Mouse (Mus musculus): Measurements from ENCODE around the gene Irf6.

Gene Irf6

DNA sequence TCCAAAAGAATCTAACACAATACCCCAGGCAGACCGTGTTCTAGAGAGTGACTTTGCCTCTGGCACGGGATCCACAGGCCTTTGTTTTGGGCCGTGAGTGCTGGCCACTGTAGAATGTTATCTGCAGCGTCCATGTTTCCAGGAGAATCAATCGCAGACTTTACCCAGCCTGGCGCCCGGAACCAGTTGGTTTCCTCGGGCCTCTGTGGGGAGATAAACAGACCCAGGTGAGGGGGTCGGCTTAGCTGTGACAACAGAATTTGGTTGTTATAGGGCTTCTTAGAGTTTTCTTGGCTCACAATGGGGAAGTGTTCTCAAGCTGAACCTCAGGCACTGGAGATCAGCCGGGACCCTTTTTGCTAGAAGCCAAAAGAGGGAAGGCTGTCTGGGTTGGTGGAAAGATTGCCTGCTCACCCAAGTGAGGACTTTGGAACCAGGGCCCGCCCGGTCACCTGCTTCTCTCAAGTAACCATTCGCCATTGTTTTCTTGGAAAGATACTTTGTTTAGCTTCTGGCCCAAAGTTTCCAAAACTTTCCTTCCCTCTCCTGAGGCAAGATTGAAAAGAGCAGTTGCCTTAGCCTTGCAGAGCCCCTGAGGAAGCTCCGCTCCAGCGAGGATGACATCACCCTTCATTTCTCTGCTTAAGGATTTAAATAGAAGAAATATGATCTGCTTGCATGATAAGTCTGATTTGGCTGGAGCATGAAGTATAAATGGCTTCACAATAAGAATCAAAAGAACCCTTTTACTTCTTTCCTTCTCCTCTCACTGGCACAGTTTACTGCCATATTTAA is 3.6 kb downstream of the Irf6 start:
- no peak for DNase-seq (ENCODE audit: low spot score)

DNA sequence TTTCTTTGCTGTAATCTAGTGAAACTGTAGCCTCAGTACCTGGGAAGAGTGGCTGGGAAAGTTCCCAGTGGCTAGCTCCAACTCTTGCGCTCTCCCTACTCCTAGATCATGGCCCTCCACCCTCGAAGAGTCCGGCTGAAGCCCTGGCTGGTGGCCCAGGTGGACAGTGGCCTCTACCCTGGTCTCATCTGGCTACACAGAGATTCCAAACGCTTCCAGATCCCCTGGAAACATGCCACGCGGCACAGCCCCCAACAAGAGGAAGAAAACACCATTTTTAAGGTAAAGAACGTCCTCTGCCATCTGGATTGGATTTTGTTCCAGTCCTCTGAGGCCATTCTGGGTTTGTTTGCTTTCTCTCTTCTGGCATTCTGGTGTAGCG is 4.2 kb downstream of the Irf6 start:
- DNase-seq (ENCODE audit: low spot score): no peak

DNA sequence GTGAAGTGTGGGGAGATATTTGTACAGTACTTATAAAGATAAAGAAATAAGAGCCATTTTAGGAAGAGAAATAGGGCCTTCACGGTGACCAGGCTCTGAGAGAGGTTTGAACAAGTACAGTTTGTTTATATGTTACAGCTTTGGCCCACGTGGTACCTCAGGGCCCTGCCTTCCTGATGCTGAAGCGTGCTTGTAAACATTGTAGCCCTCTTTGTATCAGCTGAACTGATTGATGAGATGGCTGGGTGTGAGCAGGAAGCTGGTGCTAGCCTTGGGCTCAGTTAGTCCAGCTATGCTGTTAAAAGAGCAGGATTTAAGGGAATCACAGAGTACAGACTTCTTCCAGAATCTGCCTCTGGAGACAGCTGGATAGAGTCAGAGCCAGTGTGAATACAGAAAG is 6.3 kb downstream of the Irf6 start:
- no peak for DNase-seq (ENCODE audit: low spot score)

DNA sequence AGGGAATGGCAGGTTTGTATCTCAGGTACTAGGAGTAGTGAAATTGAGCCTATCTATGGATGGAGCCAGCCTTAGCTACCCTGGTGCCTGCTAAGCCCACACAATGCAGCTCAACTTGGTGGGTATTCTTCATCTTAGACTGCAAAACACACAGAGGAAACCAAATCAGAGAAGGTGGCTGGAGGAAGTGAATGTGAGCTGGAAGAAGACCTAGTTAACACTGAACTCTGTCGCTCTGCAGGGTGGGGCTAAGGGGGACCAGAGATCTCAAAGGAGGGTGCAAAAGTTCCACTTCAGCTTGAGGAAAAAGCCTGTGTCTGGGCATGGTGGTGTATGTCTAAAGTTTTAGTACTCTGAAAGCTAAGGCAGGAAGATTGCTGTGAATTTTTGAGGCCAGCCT is 6.7 kb downstream of the Irf6 start:
- DNase-seq (ENCODE audit: low spot score): no peak

DNA sequence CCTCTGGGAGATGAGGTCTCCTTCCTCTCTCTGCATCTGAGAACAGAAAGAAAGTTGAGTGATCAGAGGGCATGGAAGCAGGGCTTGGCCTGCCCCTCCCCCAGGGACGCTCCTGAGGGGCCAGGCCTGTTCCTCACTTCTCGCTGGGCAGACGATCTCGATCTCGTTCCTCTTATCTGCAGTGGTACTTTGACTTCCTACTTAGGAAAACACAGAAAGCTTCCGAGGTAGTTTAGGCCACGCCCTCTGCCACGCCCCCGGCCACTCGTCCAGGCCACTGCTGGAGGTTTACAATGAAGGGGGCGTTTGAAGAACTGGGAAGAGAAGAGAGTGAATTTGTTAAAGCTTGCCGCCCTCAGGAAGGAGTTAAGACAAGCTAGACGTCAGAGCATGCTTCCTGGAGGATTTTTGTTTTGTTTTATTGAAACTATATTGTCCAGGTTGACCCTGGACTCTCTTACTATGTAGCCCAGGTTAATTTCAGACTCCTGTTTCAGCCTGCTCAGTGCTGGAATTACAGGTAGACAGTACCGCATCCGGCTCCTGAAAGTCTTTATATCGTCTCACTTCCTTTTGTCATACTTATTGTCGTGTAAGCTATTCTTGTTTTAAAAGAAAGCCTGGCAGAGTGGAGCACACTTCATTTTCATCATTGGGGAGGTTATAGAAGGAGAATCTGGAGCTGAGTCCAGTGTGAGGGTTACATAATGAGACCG is 7.6 kb downstream of the Irf6 start:
- DNase-seq (ENCODE audit: low spot score): peak; percentile 17

DNA sequence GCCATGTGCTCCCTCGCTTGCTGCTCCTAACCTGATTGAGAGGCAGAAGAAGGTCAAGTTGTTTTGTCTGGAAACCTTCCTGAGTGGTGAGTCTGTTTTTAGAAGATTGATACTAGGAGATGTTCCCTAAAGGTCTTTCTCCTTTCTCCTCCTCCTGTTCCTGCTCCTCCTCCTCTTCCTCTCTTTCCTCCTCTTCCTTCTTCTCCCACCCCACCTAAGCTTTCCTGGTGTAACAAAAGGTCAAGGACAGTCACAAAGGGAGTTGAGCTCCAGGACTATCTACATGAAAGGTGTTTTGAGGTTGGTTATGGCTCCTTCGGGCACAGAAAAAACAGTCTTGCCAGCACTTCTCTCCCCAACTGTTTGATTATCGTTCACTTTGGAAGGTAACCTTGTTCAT is 14.8 kb downstream of the Irf6 start, which contains the start of gene A130010J15Rik:
A130010J15Rik (plus strand) TSS at position 301 of the 400 bp plus-strand sequence.
- DNase-seq (ENCODE audit: low spot score): no peak

DNA sequence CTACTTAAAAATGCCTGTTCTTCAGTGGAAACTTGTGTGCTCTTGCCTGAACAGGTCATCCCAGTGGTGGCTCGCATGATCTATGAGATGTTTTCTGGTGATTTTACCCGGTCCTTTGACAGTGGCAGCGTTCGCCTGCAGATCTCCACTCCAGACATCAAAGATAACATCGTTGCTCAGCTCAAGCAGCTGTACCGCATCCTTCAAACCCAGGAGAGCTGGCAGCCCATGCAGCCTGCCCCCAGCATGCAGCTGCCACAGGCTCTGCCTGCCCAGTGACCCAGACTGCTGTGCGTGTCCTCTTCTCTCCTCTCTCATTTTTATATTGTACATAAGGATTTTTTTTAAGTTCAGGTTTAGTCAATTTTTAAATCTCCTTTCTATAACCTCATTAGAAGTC is 16.3 kb downstream of the Irf6 start:
- no peak for DNase-seq (ENCODE audit: low spot score)

DNA sequence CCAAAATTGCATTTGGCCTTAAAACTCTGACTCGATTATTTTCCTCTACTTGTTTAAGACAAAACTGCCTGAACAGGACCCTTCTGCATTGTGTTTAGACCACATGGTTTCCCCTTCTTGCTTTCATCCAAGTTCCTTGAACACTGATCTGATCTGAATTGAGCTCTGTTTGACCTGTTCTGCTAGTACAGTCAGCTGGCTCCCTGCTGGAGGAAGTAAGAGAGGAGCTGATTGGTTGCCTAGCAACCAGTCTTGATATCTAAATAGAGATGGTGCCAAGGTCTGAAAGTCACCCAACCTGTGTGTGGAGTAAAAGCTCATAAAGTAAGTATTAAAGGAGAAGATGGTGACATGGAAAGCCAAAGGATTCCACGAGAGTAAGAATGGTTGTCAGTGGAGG is 16.9 kb downstream of the Irf6 start:
- DNase-seq (ENCODE audit: low spot score): no peak

DNA sequence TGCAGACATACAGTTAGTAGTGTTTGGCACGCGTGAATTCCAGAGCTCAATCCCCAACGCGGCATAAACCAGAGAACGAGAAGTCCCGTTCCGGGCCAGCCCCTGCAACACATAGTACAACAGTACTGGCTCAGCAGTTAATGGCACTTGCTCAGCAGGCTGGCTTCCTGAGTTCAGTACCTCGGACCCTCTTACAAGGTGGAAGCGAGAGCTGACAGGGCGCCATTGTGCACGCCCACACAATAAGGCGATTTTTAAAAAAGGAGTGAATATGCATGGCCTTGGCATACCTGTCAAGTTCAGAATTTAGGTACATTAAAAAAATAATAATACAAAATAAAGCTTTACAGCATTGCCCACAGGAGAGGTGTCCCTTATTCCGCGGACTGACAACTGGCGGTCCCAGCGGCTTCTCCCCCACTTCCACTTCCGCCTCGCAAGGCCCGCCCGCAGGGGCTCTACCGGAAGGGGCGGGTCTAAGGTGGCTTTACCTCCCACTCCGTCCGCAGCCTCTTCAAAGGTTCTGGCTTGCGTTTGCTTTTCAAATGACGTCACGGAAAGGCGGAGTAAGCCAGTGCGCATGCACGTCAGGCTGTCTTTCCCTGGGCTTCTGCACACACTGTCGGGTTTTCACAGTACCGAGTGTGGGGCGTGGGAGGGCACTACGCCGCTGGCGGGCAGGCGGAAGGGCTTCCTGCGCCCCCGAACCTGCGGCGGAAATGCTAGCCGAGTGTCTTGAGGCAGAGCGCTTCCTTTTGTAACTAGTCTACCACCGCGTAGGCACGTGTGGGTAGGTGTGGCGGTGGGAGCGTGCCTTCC is 20.3 kb downstream of the Irf6 start:
- peak; percentile 96 for DNase-seq (ENCODE audit: low spot score)

DNA sequence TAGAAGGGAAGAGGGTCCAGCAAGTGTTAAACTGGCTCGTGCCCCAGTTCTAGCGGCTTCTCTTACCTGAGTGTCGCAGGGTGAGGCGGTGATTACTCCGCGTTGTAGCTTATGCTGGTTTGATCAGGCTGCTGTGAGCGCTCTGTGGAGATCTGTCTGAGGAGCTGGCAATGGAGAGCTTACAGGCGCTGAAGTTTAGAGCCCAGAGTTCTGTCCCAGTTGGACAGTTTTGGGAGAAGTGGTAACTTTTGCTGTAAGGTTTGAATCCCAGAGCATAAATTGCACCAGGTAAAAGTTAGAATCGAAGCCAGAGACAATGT is 20.9 kb downstream of the Irf6 start:
- DNase-seq (ENCODE audit: low spot score): no peak

DNA sequence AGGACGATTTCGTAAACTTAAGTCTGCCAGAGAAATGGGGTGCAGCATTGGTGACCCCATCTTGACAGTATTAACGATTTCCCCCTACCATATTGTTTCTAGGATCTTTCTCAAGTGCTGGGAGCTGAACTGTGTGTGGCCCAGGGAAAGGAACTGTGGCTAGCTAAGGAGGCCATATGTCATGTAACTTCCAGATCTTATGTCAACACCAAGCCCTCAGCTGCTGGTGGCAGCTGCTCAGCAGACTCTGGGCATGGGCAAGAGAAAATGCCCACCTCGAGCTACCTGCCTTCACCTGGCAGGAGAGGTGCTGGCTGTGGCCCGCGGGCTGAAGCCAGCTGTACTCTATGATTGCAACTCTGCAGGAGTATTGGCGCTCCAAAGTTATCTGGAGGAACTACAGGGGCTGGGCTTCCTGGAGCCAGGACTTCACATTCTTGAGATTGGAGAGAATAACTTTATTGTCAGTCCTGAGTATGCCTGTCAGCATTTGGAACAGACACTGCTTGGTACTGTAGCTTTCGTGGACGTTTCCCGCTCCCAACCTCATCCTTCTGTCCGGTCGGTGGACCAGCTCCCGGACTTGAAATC is 21.3 kb downstream of the Irf6 start:
- no peak for DNase-seq (ENCODE audit: low spot score)

DNA sequence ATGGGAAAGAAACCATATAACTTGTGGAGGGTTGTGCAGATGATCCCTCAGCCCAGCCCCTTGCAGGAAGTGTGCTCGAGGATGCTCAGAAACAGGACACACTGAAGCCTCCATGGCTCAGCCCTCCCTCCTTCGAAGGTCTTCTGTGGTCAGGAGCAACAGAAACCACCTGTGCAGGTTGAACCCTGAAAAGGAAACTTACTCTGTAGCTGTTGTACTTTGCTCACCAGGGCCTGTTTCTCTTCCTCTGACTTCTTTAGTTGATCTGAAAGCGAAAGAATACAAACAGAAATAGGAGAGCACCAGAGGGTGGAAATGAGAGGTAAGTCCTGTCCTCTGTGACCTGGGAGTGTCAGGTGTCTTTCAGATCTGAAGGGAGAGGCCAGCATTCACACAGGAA is 28.2 kb downstream of the Irf6 start:
- DNase-seq (ENCODE audit: low spot score): no peak

DNA sequence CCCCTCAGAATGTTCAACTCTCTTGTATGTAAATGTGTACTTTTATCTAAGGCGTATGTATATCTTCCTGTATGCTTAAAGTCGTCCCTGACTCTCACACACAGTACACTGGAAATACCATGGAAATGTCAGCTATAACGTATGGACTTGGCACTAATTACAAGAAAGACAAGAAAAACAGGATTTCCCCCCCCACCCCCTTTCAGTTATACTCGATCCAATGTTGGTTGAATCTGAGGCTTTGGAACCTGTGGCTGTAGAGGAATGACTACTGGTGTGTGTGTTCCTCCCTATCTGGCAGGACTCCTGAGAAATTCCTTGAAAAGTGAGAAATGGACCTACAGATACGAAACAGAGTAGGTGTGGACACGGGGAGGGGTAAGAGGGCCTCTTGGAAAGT is 35.3 kb downstream of the Irf6 start:
- no peak for DNase-seq (ENCODE audit: low spot score)

DNA sequence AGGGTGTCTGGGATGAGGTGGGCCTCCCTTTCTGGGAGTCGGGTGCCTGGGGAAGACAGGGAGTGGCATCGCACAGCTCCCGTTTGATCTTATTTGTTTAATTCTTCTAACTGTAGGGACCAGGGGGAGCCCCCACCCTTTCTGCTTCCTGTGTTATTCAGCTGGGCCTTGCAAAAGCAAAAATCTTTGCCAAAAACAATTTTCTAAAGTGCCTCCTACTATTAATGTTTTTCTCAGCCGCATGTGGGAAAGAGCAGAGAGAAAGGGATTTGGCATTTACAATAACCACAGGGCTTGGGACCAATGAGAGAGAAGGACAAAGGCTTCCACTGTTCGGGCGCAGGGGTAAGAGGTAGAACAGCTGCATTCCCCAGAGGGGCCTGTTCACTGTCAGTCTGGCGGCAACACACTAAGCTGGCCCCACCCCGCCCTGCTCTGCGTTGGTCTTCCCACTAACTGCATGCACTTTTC is 36.3 kb downstream of the Irf6 start:
- DNase-seq (ENCODE audit: low spot score): no peak

DNA sequence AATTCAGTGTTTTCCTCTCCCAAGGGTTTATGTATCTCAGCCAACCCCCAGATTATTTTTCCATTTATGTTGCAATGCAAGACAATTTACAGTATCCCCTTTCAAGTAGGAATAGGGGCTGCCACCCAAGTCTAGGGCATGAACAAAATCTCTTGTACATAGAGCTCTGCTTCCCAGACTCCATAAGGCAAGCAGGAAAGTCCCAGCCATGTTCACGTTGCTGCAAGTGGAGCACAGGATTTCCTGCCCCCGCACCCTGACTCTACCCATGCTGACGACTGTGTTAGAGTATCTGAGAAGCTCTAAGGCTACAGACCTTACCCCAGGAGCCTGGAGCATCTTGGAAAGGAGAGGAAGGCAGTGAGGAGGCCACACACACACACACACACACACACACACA is 36.9 kb downstream of the Irf6 start:
- DNase-seq (ENCODE audit: low spot score): no peak

DNA sequence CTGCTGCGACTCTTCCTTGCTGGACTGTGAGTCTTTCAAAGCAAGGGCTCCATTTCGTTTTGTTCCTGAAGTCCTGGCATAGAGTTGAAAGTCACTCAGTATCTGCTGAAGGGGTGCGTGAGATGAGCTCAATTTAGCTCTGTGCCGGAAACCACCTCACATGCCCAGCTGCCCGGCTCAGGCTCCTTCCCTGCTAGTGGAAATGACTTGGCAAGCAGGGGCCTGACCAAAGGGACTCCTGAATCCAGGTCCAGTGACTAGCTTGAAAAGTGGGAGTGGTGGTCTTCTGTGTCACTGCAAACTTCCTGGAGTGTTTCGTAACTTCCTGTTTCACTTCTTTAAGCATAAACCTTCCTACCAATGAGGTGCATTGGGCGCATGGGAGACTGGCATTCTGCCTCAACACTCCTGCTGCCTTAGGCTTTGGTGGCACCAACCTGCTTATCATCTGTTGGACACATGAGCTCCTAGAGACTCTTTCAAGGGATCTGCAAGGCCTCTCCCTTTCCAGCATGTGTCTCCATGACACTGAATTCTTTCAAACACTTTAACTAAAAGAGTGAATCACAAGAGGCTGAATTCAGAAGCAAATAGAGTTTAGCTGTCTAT is 38.9 kb downstream of the Irf6 start:
- DNase-seq (ENCODE audit: low spot score): no peak

DNA sequence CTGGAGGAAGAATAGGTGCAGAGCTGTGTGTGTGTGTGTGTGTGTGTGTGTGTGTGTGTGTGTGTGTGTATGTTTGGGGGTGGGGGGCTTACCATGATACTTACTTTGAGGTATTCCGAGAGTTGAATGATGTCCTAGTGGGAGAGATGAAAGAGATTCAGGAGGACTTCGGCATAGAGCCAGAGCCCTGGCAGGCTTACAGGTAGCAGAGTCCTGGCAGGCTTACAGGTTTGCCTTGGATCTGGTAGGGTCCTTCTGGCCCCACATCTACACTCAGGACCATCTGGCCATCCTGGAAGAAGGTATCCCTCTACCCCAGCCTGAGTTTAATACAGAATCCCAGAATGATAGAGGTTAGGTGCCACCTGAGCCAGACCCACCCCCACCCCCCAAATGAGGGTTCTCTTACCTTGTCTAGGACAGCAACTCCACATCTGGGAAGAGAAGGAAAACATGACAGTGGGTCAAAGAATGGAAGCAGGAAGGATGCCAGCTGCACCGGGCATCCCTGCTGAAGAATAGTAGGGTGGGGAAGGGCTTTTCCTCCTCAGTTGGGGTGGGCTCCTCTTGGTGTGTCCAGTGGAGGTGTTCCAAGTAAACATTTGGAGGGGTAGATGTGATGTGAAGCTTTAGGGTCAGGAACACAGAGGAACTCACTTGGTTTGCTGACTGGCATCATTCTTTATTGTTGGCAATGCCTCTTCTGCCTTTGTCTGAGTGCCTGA is 41.7 kb downstream of the Irf6 start:
- DNase-seq (ENCODE audit: low spot score): no peak

DNA sequence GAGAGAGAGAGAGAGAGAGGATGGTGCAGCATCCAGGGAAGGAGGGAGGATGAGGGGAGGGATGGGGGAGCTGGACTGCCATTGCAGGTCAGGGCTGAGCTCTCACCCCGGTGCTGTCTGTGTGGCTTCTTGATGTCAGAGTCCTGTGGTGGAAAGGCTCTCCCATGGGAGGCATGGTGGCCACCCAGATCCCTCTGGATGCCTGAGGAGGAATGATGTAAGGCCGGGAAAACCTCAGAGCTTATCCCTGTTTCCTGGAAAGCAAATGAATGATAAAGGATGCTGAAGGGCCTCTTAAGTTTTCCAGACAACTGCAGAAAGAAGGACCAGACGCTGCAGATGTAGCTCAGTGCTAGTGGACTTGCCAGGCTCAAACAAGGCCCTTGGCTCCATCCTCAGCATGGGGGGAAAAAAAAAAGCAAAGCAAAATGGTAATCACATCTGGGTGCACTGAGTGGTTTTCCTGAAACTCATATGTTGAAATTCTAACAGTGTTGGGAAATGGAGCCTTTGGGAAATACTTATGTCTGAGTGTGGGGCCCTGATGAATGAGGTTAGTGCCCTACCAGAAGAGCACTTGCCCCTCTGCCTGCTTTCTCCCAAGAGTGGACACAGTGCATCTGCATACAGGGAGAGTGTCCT is 42.4 kb downstream of the Irf6 start:
- DNase-seq (ENCODE audit: low spot score): no peak

DNA sequence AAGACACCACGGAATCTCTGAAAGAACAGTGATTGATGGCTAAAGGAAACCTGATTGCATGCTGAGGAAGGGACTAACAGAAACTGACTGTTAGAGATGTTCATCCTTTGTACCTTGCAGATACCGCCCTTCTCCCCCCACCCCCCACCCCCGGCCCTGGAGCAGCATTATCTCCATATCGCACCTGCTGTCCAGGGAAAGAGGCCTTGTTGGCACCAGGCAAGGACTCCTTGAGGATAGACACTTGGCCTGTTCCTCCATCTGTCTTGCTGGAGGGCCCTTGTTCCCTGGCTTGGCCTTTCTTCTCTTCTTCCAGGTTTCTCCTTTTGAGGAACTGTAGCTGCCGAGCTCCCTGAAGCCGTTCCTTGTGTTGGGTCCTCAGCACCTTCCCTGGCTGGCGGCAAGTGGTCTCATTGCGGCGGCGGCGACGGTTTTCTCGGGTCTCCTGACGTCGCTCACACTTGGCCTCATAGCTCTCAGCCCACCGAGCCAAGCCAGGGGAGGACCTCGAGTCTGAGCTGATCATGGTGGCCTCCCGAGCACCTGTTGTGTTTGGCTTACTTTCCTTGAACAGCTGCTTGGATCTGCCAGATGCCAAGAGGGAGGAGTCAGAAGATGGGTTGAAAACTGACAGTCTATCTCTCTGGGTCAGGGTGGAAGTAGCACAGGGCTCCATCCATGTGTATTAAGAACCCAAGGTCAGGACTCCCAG is 44.7 kb downstream of the Irf6 start:
- no peak for DNase-seq (ENCODE audit: low spot score)

DNA sequence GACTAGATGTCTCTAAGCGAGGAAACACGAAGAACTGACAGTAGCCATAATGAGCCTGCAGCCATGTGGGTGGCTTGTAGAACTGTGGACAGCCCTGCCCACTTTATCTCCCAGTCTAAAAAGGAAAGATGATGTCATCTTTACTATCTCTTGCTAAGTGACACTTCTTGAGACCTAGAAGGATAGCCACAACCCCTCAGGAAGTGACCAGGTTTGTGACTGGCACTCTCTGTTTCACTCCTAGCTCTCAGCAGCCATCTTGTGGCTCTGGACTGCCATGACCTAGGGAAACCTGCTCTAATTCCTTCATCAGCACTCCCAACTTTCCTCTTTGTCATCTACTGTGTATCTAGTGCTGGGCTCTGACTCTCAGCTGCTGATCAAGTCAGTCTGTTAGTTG is 45.4 kb downstream of the Irf6 start:
- no peak for DNase-seq (ENCODE audit: low spot score)

Measured in spleen, adult 12 weeks (tissue).